Mouse (Mus musculus): Measurements from ENCODE around the gene Gria1.

Gene Gria1

DNA sequence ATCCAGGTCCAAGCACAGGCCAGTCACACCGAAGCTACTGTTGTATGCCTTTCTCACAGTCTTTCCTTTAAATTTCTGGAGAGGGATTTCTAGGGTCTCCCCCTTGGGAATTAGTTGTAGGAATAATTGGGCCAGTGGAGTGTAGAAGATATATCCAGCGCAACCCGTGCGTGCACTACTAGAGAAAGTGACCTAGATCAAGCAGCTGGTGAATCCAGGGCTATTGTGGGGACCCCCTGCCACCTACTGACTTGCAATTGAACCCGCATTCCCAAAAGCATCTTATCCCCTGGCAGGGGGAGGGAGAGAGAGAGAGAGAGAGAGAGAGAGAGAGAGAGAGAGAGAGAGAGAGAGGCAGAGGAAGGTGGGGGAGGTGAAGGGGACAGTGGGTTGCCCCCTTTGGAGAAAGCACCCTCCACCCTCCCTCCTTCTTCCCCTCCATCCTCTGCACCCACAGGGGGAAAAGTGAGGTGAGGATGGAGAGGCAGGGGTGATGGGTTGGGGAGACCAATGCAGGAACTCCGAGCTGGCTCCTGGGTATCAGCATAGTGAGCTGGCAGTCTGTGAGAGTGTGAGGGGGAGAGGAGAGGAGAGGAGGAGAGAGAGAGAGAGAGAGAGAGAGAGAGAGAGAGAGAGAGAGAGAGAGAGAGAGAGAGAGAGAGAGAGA, at the start of gene Gria1:
Gene Gria1, plus strand, starts transcription at position 364 of the 667 bp plus-strand sequence.
- peak; percentile 19 for DNase-seq (ENCODE audit: extremely low spot score, low spot score)

GRCm38 (mm10) chr11:56961751-56962150, 49.4 kb upstream of the Gria1 start:
- DNase-seq (ENCODE audit: extremely low spot score, low spot score): no peak

- DNase-seq (ENCODE audit: extremely low spot score, low spot score): no peak
Observed at GRCm38 (mm10) chr11:56972814-56973213, 38.4 kb upstream of the Gria1 start.

- DNase-seq (ENCODE audit: extremely low spot score, low spot score): no peak
Observed at GRCm38 (mm10) chr11:56984321-56985000, 26.7 kb upstream of the Gria1 start.

- DNase-seq (ENCODE audit: extremely low spot score, low spot score): no peak
Observed at GRCm38 (mm10) chr11:56985457-56985856, 25.7 kb upstream of the Gria1 start.

DNA sequence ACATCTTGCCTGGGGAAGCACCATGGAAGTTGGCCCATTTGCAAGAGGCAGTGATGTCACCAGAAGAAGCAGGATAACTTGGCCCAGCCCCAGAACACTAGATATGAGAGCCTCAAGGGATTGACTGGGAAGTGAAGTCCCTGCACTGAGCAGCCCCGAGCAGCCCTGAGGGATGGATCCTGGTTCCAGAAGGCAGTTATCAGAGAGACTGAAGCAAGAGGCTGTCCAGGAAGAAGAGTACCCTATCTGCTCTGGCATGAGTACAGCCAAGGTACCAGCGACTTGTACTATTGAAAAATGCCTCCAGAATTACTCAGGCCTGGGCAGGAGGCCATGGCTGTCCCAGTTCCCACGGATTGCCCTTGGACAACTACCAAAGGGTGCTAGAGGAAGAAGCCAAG, 11.6 kb upstream of the Gria1 start:
- no peak for DNase-seq (ENCODE audit: extremely low spot score, low spot score)

- no peak for DNase-seq (ENCODE audit: extremely low spot score, low spot score)
Observed at GRCm38 (mm10) chr11:57004611-57005010, 6.6 kb upstream of the Gria1 start.

DNA sequence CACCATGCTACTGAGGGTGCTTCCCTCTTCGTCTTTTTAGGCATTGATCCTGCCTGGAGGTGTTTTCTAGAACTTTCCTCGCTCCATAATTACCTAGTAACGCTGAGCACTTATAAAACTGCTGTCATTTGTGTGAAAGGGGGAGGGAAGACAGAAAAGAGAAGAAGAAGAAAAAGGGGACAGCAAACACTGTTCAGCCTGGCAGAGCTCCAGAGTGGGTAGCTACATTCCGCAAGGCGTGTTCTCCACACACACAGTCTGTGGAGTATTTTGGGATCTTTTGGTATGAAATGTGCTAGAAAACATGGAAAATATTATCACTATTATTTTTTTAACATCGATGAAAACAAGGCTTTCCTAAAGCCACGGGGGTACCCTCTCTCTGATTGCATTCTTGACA, 5.8 kb upstream of the Gria1 start:
- no peak for DNase-seq (ENCODE audit: extremely low spot score, low spot score)

DNA sequence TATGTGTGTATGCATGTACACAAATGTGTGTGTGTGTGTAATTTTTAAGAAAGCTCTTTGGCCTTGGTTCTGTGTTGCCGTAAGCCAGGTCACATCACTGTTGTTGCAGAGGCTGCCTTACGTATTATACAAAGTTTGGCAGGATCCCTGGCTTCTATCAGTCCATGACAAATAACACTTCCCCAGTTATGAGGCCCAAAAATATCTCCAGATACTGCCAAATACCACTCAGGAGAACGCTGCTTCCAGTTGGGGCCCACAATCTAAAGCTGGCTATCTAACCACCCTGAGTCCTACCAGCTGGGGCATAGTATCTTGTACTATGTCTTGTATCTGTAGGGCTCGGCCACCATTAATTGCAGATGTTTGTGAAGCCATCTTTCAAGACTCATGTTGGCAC, 3.4 kb upstream of the Gria1 start:
- no peak for DNase-seq (ENCODE audit: extremely low spot score, low spot score)

DNA sequence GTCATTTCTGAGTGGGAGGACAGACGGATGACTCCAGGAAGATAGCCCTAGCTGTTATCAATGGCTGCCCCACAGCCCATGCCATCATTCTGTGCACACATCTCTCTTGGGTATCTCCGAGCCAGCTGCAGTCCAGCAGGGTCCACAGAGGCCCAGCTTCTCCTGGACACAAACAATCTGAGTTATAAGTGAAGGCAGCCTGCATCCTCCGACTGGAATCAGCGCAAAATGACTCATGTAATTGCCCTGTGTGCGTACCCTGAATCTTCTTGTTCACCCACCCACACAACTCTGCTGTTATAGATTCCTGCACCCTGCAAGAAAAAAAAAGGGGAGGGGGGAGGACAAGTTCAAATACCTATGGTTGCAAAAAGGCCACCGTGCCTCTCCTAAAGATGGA, 576 bp upstream of the Gria1 start:
- DNase-seq (ENCODE audit: extremely low spot score, low spot score): no peak

DNA sequence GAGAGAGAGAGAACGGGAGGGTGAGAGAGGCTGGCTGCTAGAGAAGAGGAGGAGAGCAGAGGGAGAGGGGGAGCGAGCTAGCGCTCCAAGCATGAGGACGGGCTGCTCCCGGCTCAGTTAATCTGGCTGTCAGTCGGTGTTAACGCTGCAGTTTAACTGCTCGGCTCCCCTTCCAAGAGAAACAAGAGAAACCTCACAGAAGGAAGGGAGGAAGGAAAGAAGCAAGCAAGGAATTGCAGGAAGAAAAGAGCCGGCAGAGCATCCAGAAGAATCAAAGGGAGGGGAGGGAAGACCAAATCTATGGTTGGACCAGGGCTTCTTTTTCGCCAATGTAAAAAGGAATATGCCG, 478 bp downstream of the Gria1 start:
- DNase-seq (ENCODE audit: extremely low spot score, low spot score): peak; percentile 29

- DNase-seq (ENCODE audit: extremely low spot score, low spot score): no peak
Observed at GRCm38 (mm10) chr11:57012287-57012921, 1.2 kb downstream of the Gria1 start.

DNA sequence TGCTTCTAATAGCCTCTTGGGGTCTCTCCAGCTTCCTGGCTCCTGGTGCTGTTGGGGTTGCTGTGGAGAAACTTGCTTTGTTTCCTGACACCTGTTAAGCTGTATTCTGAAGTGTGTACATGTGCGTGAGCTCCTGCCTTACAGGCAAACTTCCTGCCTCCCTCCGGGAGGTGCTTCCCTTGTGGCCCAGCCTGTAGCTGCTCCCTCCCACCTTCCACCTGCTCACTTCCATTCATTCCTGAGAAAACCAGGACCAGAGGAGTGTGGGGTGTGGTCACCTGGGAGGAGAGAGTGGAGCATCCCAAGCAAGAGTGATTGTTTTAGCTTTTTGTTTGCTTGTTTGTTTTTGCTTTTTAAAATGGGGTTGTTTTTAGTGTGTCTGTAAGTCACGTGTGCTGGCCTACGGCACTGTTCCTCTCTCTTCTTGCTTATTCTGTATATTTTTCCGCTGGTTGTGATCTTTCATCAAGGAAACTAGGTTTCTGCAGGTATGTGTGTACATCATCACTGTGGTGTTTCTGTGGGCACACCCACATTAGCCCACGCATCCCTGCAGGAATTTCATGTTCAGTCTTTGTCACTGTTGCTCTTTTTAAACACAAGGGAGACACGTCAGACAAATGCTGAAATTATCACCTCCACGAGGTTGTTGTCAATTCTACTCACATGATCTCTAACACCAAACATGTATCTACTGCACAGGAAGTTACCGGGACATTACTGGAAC, 2.4 kb downstream of the Gria1 start:
- DNase-seq (ENCODE audit: extremely low spot score, low spot score): no peak

DNA sequence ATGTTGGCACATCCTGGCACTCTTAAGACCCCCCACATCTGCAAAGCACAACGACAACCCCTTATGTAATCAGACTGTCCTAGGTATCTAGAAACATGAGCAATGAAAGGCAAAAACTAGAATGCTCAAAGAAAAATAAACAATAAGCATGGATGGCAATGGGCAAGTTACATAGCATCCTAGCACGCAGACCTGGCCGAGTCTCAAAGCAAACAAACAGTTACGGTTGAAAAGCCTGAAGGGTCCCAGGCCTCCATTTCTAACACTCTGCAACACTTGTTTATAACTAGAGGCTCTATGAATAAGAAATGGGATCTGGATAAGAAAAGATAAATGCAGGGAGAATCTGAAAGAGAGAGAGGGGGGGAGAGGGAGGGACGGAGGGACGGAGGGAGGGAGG, 3.2 kb downstream of the Gria1 start:
- DNase-seq (ENCODE audit: extremely low spot score, low spot score): no peak

DNA sequence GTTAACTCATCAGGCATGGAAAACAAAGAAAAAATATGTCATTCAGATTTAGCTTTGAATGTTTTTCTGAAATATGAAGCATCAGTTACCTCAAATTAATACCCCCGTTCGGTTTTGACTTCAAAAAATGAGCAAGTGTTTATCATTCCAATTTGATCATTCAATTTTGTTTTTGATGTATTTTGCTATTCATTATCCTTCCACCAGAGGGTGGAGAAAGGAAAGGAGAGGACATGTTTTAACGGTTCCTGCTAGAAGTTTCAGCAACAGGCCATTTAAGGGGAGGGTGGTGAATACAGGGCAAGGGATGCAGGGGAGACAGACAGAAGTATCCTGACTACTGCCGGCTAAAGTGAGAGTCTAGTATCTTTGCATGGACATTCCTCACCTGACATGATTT, 7.3 kb downstream of the Gria1 start:
- DNase-seq (ENCODE audit: extremely low spot score, low spot score): no peak

GRCm38 (mm10) chr11:57022400-57022799, 11.2 kb downstream of the Gria1 start:
- no peak for DNase-seq (ENCODE audit: extremely low spot score, low spot score)

DNA sequence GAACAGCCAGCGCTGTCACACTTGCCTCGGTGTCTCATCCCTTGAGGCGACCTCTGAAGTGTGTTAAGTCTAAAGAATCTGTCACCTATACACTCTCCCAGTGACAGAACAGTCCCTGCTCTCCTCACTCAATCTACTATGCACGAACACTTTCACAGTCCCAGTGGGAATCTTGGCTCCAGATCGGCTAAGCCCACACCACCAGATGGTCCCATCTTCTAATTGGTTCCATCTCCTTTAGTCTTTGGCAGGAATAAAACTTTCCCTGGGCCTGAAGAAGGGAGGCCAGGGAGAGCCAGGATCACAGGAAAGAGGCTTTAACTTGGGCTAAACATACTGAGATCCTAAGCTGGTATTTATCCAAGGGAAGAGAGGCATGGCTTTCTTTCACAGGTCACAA, 19.3 kb downstream of the Gria1 start:
- DNase-seq (ENCODE audit: extremely low spot score, low spot score): no peak

- DNase-seq (ENCODE audit: extremely low spot score, low spot score): no peak
Observed at GRCm38 (mm10) chr11:57038807-57039206, 27.6 kb downstream of the Gria1 start.

GRCm38 (mm10) chr11:57039306-57039705, 28.1 kb downstream of the Gria1 start:
- no peak for DNase-seq (ENCODE audit: extremely low spot score, low spot score)

- no peak for DNase-seq (ENCODE audit: extremely low spot score, low spot score)
Observed at GRCm38 (mm10) chr11:57042057-57042456, 30.9 kb downstream of the Gria1 start.

- DNase-seq (ENCODE audit: extremely low spot score, low spot score): no peak
Observed at GRCm38 (mm10) chr11:57044146-57044545, 33.0 kb downstream of the Gria1 start.
